Mouse (Mus musculus) lung, embryonic 14.5 days (tissue): ENCODE results near the gene Zbtb18. TPM values are rescaled to one million over a fixed set of nuclear protein-coding genes. Genes with fewer than 3 reads are reported as not detected.

Source experiments
- ATAC-seq: fragments of 200-750 bp; cut with Nextera tagmentation; 2 replicates; pipeline ENCODE4 v1.8.0; 2017; ENCODE audit warnings: mild to moderate bottlenecking, moderate TSS enrichment, moderate library complexity; ENCODE audit not compliant: insufficient read depth
- DNase-seq: peaks from one replicate; pipeline ENCODE4 v3.0.0-alpha.2; 2015
- H3K27ac ChIP-seq: fragments of 300-500 bp; sonication (generic); 2 replicates; pipeline ENCODE4 v1.5.1; 2014; ENCODE audit warnings: low read depth, mild to moderate bottlenecking, moderate library complexity
- H3K27me3 ChIP-seq: fragments of 300-500 bp; sonication (generic); 2 replicates; pipeline ENCODE4 v1.6.1; 2014; ENCODE audit warnings: low read length, control low read depth; ENCODE audit not compliant: insufficient read depth
- H3K36me3 ChIP-seq: fragments of 300-500 bp; sonication (generic); 2 replicates; pipeline ENCODE4 v1.6.1; 2014; ENCODE audit warnings: control low read depth; ENCODE audit not compliant: insufficient read depth
- H3K4me1 ChIP-seq: fragments of 300-500 bp; sonication (generic); 2 replicates; pipeline ENCODE4 v1.6.1; 2014; ENCODE audit warnings: antibody characterized with exemption, control low read depth; ENCODE audit not compliant: insufficient read depth
- H3K4me2 ChIP-seq: fragments of 300-500 bp; sonication (generic); 2 replicates; pipeline ENCODE4 v1.6.1; 2014; ENCODE audit warnings: mild to moderate bottlenecking
- H3K4me3 ChIP-seq: fragments of 300-500 bp; sonication (generic); 2 replicates; pipeline ENCODE4 v1.5.1; 2014; ENCODE audit warnings: low read depth, low read length
- H3K9ac ChIP-seq: fragments of 300-500 bp; sonication (generic); 2 replicates; pipeline ENCODE4 v1.6.1; 2014
- H3K9me3 ChIP-seq: fragments of 300-500 bp; sonication (generic); 2 replicates; pipeline ENCODE4 v1.6.1; 2016; ENCODE audit warnings: low read depth, low read length, control low read depth
- CTCF ChIP-seq: IDR thresholded peaks from 2 replicates; pipeline ENCODE4 v1.5.1; 2016; ENCODE audit warnings: antibody characterized with exemption, low read depth
- WGBS: fragments of 180-500 bp; shearing (Covaris S2); extraction: QIAGEN DNeasy Blood & Tissue Kit; methylation state at CpG from one replicate; pipeline ENCODE4 v1.1.7; 2014; 5-methylcytosine and 5-hydroxymethylcytosine counted together
- polyA plus RNA-seq: library from polyadenylated mRNA; unstranded; fragments of >200 nt; fragmentation: Nextera tagmentation; extraction: Ambion mirVana; gene quantifications from 2 replicates; pipeline ENCODE4 v1.2.1, GENCODE M21; 2014

Zbtb18 gene
- polyA plus RNA-seq, 1 experiment from 2014 or later: 2.1 TPM

DNA sequence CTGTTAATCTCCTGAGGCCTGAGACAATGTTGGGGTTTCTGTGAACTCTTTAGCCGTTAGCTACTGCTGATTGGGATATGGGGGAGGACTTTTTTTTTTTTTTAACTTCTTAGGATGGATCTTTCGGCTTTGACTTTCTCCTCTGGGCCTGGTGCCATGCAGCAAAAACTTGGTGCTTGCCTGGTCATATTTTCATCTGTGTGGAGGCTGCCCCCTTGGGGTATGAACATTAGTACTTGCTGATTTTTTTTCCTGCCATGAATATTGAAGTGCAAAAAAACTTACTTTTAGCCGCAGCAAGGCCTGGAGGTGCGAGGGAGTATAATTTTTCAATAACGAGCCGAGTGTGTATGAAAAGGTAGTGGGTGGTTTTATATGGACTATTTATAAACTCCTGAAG, 22.0 kb upstream of the Zbtb18 start:
- DNase-seq: peak; percentile 34

DNA sequence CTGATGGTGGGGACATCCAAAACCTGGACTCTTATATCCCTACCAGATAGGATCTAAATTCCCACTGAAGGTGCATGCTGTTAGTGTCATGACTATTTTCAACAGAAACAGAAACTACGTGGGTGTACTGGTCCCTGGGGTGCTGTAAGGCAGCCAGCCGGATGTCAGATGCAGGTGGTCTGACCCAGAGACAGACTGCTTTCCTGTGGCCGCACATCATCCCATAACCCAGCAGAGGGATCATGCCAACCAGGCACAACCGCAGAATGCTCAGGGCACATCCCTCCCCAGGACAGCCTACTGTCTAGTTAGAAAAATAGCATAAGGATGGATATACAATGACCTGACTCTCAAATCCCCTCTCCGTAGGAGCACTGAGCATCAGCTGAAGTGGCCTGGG, 14.3 kb upstream of the Zbtb18 start:
- Histone ChIP-seq H3K27me3 (no peaks in the 10 kb centered on the region), H3K4me1 (no peaks in the 10 kb centered on the region), H3K36me3 (no peaks in the 10 kb centered on the region), H3K27ac (no peak overlapping the region), H3K9ac (no peak overlapping the region), H3K9me3 (no peaks in the 10 kb centered on the region), H3K4me3 (no peak overlapping the region), H3K4me2 (no peak overlapping the region)
- TF ChIP-seq CTCF: no peak
- DNase-seq (no peak), ATAC-seq (no peak)
- 70% methylated on average over 5 of the region's 5 CpGs for WGBS

More for the DNA sequence above, 22.0 kb upstream of the Zbtb18 start:
- no peaks in the 10 kb centered on the region for H3K4me1 ChIP-seq
- ATAC-seq: no peak
- H3K9me3 ChIP-seq: no peaks in the 10 kb centered on the region
- peak; percentile 29; the same call in 1 of the 2 replicates for TF ChIP-seq CTCF
- H3K9ac ChIP-seq: no peak overlapping the region
- no peak overlapping the region for H3K27ac ChIP-seq
- H3K4me3 ChIP-seq: no peak overlapping the region
- H3K27me3 ChIP-seq: no peaks in the 10 kb centered on the region
- no peak overlapping the region for H3K4me2 ChIP-seq
- 70% methylated on average over 6 of the region's 6 CpGs for WGBS
- no peaks in the 10 kb centered on the region for H3K36me3 ChIP-seq

- ATAC-seq (no peak), DNase-seq (no peak)
- no peaks in the 10 kb centered on the region for H3K4me1 ChIP-seq
- TF ChIP-seq CTCF: no peak
- H3K36me3 ChIP-seq: no peaks in the 10 kb centered on the region
- H3K27ac ChIP-seq: no peak overlapping the region
- H3K9ac ChIP-seq: no peak overlapping the region
- 70% methylated on average over 14 of the region's 14 CpGs for WGBS
- H3K9me3 ChIP-seq: no peaks in the 10 kb centered on the region
- no peaks in the 10 kb centered on the region for H3K27me3 ChIP-seq
- H3K4me3 ChIP-seq: no peak overlapping the region
- H3K4me2 ChIP-seq: no peak overlapping the region
Observed at GRCm38 (mm10) chr1:177428338-177428737, 13.8 kb upstream of the Zbtb18 start.

DNA sequence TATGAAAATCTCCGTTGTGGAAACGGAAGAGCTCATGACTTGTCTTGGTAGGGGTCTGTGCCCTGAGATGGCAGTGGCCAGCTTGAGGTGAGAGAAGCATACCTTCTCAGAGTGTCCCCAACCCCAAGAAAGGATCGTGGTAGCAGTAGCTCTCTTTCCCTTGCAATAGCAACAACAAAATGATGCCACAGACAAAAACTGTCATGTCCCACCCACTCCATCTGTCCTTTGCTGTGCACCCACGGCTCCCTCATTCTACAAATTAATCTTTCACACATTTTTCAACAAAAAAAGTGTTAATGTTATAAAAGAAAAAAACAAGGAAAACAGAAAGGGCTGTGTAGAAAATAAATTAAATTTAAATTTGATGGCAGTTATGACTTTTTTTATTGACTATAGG, 13.1 kb upstream of the Zbtb18 start:
- no peak for ATAC-seq
- 75% methylated on average over 4 of the region's 4 CpGs for WGBS
- H3K27ac ChIP-seq: no peak overlapping the region
- no peak for TF ChIP-seq CTCF
- no peaks in the 10 kb centered on the region for H3K36me3 ChIP-seq
- no peak overlapping the region for H3K9ac ChIP-seq
- no peaks in the 10 kb centered on the region for H3K27me3 ChIP-seq
- no peaks in the 10 kb centered on the region for H3K9me3 ChIP-seq
- DNase-seq: no peak
- H3K4me1 ChIP-seq: no peaks in the 10 kb centered on the region
- H3K4me2 ChIP-seq: no peak overlapping the region
- no peak overlapping the region for H3K4me3 ChIP-seq

- Histone ChIP-seq H3K4me2 (peak overlapping the region; percentile 88), H3K4me3 (no peak overlapping the region), H3K27ac (no peak overlapping the region), H3K4me1 (peaks cover 7% of the 10 kb centered on the region), H3K27me3 (no peaks in the 10 kb centered on the region), H3K9me3 (no peaks in the 10 kb centered on the region), H3K36me3 (no peaks in the 10 kb centered on the region), H3K9ac (no peak overlapping the region)
- DNase-seq: no peak
- 0% methylated on average over 1 of the region's 2 CpGs for WGBS
- no peak for TF ChIP-seq CTCF
- ATAC-seq: no peak
Observed at GRCm38 (mm10) chr1:177440411-177440810, 1.7 kb upstream of the Zbtb18 start.

DNA sequence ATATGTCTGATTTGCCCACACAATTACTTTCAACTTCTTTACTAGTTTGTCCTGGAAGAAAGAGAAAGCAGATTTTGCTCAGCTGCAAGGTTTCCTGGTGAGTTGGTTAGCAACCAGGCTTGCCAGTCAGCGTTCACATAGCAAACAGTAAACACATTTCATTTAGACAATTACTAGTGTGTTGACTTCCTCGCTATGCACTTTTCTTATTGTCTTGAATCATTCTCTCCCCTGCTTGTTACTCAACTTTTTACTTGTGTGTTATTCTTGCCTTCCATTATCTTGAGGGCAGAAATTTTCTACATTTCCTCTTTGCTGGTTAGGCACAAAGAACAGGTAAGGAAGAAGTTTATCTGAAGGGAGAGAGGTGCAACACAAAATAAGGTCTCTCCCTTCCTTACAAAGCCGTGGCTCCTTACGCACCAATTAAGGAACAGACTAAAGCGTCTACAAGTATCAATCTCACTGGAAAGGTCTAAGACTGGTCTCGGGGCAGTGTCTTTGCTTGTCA, 1.1 kb upstream of the Zbtb18 start:
- DNase-seq (peak; percentile 24), ATAC-seq (no peak)
- Histone ChIP-seq H3K9ac (peak overlapping the region; percentile 67), H3K27ac (peak overlapping the region; percentile 97), H3K4me2 (peak overlapping the region; percentile 88), H3K9me3 (no peaks in the 10 kb centered on the region), H3K4me3 (peak overlapping the region; percentile 74), H3K27me3 (no peaks in the 10 kb centered on the region), H3K36me3 (no peaks in the 10 kb centered on the region), H3K4me1 (peaks cover 9% of the 10 kb centered on the region)
- no peak for TF ChIP-seq CTCF
- WGBS: 1% methylated on average over 6 of the region's 6 CpGs

- peak overlapping the region; percentile 67 for H3K9ac ChIP-seq
- no peaks in the 10 kb centered on the region for H3K36me3 ChIP-seq
- peak overlapping the region; percentile 74 for H3K4me3 ChIP-seq
- no peaks in the 10 kb centered on the region for H3K27me3 ChIP-seq
- peak overlapping the region; percentile 88 for H3K4me2 ChIP-seq
- H3K4me1 ChIP-seq: peaks cover 9% of the 10 kb centered on the region
- no peaks in the 10 kb centered on the region for H3K9me3 ChIP-seq
- peak overlapping the region; percentile 97 for H3K27ac ChIP-seq
- WGBS: under 1% methylated on average over 81 of the region's 87 CpGs
- ATAC-seq (peak; percentile 99), DNase-seq (peak; percentile 97)
- TF ChIP-seq CTCF: peak; percentile 14; the same call in 1 of the 2 replicates
Observed at GRCm38 (mm10) chr1:177441492-177442195, 507 bp upstream of the Zbtb18 start.
